Mouse (Mus musculus) common myeloid progenitor, adult 5-6 weeks (primary cell): ENCODE data around the gene Zmpste24. TPM values are rescaled to one million over a fixed set of nuclear protein-coding genes. Genes with fewer than 3 reads are reported as not detected.
"Not testable (repeated sequence)": the region's sequence is repeated elsewhere in the genome, so short reads cannot be mapped to it uniquely, and the experiment has no call there.

Experiments used
- ATAC-seq: replicated peaks from 2 replicates; pipeline ENCODE4 v1.8.0; 2016; ENCODE audit warnings: low read depth, mild to moderate bottlenecking, moderate TSS enrichment, inconsistent platforms; ENCODE audit not compliant: poor library complexity, severe bottlenecking
- total RNA-seq: library from RNA; stranded (forward); fragments of 200-1000, 187-1606 nt; gene quantifications from 2 replicates; pipeline ENCODE4 v1.2.3, GENCODE M21; 2017

Zmpste24 gene
- total RNA-seq = 53.3 and 60.1 TPM in 2 replicates

DNA sequence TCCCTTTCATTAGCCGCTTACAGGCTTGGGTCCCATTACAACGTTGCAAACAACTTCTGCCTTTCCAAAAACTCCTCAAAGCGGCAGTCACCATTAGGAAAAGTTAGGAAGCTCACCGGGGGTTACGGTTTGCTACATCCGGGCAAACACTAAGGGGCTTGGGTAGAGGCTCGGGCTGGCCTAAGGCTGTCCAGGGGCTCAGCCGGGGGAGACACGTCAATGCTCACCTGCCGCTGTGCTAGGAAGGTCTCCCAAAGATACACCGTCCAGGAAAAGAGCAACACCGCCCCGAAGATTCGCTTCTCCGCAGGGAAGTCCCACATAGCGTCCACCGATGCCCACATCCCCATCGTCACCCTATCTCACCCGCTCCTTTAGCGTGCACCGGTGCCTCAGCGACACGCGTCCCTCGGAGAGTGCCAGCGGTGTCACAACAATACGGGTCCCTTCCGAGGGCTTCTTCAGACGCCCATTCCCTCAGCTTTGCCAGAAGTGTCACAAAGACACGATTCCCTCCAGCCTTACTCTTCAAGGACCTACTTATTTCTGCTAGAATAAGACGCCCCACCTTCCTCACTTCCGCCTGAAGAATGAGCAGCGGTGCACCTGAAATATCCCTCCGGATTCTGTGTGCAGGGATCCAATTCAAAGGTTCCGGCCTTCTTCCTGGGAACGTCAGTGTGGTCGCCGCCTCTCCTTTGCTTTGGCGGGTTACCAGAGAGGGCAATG lies at the start of gene Zmpste24:
Gene Zmpste24, minus strand, starts transcription at position 592 of the 729 bp plus-strand sequence.
- peak; percentile 95 for ATAC-seq

DNA sequence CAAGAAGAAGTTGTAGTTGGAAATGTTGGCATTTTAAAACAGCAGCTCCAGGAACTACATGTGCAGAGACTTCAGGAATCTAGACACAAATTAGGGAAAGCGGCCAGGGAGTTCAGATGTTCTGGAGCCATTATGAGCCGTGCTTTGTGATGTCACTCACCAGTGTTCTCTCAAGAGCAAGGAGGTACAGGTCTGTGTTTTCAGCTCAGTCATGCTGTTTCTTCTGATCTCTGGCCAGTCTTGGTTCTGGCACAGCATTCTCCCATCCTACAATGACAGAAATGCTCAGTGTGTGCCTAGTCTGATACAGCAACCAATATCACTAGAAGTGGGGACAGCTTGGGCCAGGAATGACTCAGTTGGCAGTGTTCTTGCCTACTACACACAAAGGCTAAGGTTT lies 11.1 kb upstream of the Zmpste24 start, which contains the start of gene Tmco2:
Gene Tmco2, minus strand, starts transcription at position 101 of the 400 bp plus-strand sequence.
- no peak for ATAC-seq

DNA sequence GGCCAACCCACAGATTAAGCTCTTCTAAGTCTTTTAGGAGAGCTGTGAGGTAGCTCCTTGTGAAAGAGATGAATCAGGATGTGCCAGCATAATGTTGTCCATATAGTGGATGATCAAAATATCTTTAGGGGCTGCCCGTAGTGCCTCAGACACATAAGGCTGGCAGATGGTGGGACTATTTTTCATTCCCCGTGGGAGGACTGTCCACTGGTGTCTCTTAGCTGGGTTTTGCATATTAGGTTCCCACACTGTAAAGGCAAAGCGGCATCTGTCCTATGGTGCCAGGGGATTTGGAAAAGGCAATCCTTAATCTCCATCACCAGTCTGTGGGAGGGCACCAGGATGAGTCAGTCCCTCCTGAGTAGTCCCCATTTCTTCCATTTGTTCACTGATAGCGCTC lies 5.3 kb upstream of the Zmpste24 start:
- ATAC-seq = no peak

DNA sequence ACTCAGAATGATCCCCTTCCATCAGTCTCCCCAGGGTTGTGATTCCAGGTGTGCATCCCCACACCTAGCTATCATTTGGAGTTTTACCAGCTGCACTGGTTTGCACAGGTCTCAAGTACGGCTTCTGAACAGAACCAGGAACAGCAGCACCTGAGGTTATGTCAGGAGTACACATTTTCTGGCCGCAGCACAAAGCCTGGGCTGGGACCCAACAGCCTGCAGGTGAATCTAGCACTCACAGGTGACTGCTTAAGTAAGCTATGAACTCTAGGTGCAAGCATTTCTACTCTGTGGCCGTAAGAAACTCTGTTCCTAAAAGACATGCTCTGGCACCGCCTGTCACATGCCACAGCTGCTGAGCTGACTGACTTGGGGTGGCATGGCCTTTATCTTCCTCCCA lies 7.8 kb downstream of the Zmpste24 start:
- ATAC-seq = no peak

DNA sequence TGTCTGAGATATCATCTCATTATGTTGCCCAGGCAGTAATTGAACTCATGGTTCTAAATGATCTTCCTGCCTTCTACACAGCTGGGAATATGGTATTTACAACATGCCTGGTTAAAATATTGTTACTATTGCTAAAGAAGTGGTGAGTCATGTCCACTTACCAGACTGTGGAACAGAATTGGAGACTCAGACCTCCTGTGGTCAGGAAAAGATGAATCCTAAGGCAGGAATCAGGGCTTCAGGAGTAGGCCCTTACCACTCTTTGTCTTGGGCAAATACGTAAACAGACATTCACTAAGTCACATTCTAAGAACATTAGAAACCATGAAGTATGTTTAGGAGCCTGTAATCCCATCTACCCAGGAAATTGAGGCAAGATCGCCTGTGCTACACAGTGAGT lies 9.3 kb downstream of the Zmpste24 start:
- no peak for ATAC-seq

DNA sequence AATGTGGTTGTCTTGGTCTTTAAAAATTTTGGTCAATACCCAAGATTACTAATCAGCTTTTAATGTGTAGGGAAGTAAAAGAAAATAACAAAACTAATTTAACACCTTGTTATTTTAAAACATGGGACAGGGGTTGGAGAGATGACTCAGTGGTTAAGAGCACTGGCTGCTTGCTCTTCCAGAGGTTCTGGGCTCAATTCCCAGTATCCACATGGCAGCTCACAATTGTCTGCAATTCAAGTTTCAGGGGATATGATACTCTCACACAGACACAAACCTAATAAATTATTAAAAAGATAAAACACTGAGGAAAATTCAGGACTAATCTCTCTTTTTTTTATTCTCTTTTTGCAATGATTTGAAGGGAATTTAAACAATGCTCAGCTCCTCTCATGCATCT lies 13.5 kb downstream of the Zmpste24 start:
- ATAC-seq = no peak

DNA sequence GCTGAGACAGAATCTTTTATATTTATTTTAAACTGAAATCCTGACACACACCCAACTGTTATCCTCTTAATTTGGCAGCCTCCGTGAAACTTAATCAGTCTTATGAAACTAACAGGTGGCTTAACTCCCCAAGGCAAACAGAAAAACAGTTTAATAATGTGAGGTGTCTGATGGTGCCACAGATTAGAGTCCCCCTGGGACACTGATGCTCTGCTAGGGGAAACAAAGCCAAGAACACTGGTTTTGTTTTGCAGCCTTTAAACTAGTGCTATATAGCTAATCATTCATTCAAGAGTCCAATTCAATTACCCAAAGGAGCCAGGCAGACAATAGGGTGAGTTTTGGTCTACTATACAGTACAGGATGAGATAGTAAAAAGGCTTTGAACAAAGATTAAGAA lies 17.6 kb downstream of the Zmpste24 start:
- no peak for ATAC-seq

DNA sequence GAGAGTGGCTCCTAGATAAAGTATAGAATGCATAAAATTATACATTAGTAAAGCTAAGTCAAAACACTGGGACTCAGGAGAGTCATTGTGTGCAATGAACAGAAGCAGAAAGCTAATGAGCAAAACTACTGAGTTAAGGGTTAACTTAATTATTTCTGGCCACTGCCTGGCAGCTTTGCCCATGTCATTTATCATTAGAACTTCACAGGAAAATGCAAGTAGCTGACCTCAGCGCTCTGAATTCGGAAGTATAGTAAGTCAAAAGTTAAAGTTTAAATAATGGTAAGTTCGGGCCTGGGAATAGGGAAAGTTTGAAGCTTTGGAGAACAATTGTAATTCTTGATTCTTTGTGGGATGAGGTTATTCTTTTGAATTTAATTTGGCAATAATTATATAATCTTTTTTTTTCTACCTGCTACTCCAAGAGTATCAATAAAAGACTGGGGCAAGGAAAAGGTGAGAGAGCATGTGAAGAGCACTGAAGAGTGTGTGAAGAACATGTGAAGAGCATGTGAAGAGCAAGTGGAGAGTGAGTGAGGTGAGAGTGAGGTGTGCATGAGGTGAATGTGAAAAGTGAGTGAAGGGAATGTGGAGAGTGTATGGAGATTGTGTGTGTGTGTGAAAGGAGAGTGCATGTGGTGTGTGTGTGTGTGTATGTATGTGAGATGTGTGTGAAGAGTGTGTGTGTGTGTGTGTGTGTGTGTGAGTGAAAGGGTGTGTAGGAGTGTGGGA lies 20.0 kb downstream of the Zmpste24 start:
- no peak for ATAC-seq

DNA sequence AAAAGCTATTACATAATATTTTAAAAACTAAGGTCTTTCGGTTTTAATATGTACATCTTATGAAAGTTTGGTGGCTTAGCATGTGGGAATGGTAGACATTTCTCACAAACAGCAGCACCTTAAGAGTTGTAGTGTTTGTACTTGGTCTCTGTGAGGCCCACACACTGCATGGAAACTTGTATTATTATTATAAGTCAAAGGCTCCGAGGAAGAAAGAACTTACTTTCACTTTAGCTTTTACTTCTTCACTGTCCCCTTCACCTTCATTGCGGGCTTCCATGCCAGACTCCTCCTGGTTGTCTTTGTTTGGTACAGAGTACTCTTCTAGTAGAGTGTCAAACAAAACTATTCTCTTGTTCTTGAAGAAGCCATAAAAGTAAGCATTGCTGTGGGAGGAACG lies 23.8 kb downstream of the Zmpste24 start:
- no peak for ATAC-seq

DNA sequence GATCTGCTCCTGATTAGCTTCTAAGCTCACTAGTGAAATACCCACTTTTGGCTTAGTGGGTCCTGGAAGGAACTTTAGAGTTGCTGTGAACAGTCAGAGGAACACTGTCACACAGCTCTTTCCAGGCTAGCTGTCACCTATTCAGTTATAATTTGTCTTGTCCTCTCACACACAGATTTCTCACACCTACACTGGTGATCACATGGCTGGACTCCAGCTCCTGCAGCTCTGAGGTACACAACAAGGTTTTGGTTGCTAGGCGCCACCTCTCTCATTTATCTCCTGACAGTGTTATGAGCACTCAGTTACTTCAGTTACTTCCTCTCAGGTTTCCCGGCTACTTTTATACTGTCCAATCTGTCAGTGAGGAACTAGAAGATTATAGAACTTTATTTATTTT lies 32.7 kb downstream of the Zmpste24 start:
- no peak for ATAC-seq

DNA sequence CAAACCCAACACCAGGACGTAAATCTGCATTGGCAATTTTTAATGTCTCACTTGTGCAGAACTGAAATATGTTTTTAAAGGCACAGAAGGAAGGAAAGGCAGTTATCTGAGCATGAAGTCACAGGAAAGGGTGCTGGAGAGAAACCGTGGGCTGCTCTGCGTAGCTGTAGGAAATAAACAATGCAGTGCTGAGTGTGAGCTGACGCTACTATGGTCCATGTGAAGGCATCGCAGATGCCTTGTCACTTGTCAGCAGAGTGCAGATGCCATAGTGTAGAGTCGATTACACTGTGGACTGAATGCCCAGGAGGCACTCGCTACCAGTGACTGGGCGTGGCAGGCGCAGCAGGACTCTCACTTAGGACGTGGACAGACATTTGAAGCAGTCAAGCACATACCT lies 38.8 kb downstream of the Zmpste24 start:
- ATAC-seq = not testable (repeated sequence)

DNA sequence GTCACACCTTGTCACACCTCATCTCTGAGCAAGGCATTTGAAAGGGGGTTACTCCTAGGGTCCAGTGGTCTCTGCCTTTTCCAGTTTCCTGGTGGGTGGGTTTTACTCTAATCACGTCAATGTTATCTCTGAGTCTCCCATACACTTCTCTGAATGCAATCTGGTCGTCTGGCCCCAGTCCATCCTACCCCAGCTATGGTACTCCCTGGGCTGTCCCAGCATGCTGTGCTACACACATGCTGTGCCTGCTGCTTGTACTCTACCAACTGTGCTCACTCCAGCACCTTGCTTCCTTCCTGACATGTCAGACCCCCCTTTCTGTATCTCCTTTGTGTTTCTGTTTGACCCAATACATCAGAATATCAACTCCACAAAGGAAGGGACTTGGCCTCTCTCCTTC lies 41.0 kb downstream of the Zmpste24 start:
- no peak for ATAC-seq

DNA sequence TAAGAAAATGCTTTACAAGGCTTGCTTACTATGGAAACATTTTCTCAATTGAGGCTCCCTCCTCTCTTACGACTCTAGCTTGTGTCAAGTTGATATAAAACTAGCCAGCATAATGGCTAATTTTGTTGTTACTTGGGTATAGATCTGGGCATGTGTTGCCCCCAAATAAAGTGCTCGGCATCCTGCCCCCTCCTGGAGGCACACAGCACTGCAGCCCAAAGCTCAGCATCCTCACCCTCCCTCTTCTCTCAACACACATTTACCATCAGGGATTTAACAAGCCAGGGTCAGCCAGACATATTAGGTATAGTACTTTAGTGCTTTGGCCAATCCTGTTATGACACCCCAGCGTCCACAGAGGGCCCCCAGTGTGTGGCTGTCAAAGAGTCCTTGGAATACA lies 41.7 kb downstream of the Zmpste24 start:
- ATAC-seq = peak; percentile 47; the same call in 1 of the 2 replicates

DNA sequence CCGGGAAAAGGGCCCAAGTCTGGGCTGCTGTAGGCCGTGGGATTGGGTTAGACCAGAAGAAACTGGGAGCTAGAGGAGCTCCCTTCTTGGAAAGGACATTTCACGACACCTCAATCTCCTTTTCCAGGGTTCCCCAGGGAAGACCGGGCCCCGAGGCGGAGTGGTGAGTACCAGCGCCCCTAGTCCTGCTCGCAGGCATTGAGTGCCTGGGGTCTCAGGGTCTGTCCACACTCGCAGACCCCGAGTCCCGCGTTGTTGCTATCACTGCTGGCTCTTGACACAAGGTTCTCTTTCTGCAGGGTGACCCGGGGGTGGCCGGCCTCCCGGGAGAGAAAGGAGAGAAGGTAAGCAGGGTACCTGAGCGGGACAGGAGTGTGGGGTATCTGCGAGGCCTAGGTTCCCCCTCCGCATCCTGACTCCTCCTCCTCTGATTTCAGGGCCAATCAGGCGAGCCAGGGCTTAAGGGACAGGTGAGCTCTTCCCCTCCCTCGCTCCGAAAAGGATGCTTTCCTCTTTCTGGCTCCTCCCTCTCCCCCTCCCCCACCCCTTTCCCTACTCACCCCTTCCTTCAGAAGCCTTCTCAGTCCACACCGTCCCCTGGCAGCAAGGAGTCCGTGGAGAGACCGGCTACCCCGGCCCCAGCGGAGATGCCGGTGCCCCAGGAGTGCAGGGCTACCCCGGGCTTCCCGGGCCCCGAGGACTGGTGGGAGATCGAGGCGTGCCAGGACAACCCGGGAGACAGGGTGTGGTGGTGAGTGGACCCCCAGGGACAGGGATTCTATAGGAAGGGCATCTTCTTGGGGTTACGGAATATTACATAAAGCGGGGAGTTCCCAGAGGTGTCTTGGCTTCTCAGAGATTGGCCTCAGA lies 45.4 kb downstream of the Zmpste24 start:
- ATAC-seq = 0 out of 2 replicates have a peak, but pooled peaks have one; percentile 31

DNA sequence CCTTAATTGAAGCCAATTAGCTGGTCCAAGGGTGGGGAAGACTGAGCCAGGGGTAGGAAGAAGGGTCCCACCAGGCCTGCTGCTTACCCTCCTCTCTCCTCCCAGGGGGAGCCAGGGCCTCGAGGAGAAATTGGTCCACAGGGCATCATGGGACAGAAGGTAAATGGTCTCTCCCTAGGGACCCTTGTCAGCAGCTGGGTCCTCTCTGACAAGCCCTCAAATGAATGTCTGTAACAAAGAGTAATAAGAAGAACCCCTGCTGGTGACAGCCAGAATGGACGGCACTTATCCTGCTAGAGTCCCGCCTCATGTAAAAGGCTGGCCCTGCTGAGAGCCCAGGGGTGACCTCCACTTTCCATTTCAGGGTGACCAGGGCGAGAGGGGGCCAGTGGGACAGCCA lies 46.2 kb downstream of the Zmpste24 start:
- no peak for ATAC-seq

DNA sequence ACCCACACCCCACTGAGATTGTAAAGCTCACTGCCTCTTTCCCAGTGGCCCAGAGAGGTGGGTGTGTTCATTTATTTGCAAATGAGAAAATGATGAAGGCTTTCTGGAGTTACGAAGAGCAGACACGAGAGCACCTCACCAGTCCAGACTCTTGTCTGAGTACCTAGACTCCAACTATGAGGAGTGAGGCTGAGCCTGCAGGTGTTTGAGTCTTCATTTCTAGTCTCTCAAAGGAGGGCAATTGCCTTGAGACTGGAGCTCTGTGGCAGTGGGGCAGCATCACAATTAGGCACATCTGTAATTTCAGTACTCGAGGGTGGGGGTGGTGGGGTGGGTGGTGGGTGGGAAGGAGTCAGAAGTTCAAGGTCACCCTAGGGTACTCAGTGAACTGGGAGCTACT lies 55.1 kb downstream of the Zmpste24 start:
- no peak for ATAC-seq

DNA sequence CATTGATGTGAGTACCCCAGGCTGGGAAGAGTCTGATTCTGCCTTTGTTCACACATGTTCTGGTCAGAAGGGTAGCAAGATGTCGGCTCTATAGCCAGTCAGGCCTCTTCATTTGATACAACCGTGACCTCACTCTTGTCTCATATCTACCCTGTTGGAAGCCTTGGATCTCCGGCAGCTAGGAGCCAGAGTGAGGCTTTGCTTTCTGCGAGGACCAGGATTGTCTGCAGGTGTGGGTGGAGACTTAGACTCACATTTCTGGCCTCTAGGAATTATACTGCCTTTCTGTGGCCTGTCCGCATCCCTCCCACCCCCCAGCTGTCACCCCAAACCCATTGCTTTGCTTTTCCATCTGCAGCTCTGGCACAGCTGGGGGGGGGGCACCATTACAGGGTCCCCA lies 55.6 kb downstream of the Zmpste24 start:
- no peak for ATAC-seq

DNA sequence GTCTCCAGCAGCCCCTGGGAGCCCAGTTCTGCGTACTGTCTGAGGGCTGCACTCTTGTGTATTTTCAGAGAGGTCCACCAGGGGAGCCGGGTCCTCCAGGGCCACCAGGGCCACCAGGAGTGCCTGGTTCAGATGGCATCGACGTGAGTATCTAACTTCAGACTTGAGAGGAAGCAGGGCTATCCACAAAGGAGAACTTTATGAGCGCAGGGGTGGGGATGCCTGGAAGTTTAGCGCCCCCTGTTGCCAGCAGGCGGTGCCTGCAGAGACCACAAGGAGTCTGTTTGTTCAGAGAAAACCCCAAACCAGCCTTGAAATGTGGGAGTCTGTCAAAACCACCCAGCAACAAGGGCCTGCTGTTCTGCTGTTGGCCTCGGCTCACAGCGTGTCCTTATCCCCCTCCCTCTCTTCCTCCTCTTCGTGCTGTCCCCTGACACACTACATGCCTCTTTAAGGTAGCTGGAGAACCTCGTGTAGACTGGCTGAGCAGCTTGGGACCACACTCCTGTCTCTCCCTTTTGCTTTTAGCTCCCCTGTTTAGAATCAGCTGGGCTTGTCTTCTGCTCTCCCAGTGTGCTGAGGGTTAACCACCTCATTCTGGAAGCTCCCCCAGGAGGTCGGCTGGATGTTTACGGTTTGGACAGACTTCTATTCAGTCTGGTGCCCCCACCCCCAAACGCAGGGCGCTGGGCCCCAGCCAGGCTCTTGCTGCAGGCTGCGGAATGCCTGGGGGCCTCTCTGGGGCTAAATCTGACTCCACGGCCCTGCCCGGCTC lies 57.0 kb downstream of the Zmpste24 start:
- ATAC-seq = peak; percentile 90

DNA sequence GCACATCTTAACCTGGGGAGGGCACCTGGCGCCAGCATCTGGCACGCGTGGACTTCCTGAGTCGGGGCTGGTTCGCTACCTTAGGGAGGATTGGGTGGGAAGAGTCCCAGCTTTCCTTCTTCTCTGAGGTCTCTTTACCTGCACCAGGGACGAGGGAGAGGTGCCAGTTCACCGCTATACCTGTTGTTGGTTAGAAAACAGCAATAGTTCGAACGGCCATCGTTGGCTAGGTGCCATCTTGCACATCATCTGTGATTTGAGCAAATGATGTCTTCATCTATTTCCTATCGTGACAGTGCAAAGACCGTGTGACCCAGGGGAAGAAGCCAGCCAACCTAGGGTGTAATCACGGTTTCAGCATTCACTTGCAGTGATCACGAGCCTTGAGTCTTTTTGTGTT lies 57.7 kb downstream of the Zmpste24 start:
- ATAC-seq = no peak
